Mouse (Mus musculus) thymus, adult 2 months (tissue): ENCODE measurements around the gene Osbpl11.

Experiments used
- CTCF ChIP-seq: fragments of 200-500 bp; IDR thresholded peaks from 2 replicates; pipeline ENCODE4 v1.5.1; 2012; ENCODE audit warnings: mild to moderate bottlenecking, control low read depth, low read length, moderate library complexity, borderline replicate concordance; ENCODE audit not compliant: control insufficient read depth, poor library complexity, insufficient read depth; ENCODE audit errors: extremely low read depth
- POLR2A ChIP-seq: fragments of 200-500 bp; IDR thresholded peaks from 2 replicates; pipeline ENCODE4 v1.6.1; 2012; ENCODE audit warnings: mild to moderate bottlenecking, low read length, control low read depth, moderate library complexity; ENCODE audit not compliant: control insufficient read depth, poor library complexity, insufficient read depth; ENCODE audit errors: extremely low read depth

GRCm38 (mm10) chr16:33222482-33222881 lies 37.6 kb downstream of the Osbpl11 start:
- TF ChIP-seq CTCF (no peak), POLR2A (no peak)
